Mouse (Mus musculus) left cerebral cortex, postnatal 14 days (tissue): ENCODE measurements around the gene Nrp1. TPM values are rescaled to one million over a fixed set of nuclear protein-coding genes. Genes with fewer than 3 reads are reported as not detected.
A peak's percentile ranks its signal among the peaks of the same experiment; 100 is the strongest.

Experiments used
- DNase-seq, 2 experiments: peaks; one replicate each; pipeline ENCODE4 v3.0.0; 2021 to 2022; ENCODE audit warnings: low spot score in 2 of 2, mixed read lengths in 1 of 2
- intact Hi-C: fragments of 180-260 bp; cut with DNase I; formaldehyde crosslinking; loops from one replicate; pipeline ENCODE4 v1.15.1; 2025
- microRNA-seq, 2 experiments: library from miRNA; unstranded; fragments of <30 nt; microRNA quantifications; one replicate each; pipeline ENCODE4 v1.2.0; 2022
- total RNA-seq, 2 experiments: library from RNA; stranded (reverse); gene quantifications; 2 replicates each; pipeline ENCODE4 v1.2.3; 2021

The Nrp1 gene
- total RNA-seq, 2 experiments from 2014 or later: 28.1 to 39.9 TPM

- DNase-seq: no peak
- intact Hi-C loops: no loop called here
These were observed 167.5 kb downstream of the Nrp1 start for GRCm38 (mm10) chr8:128525912-128526311.

- intact Hi-C loops: no loop called here
- peak in 1 of 2 experiments; percentile 22 for DNase-seq
These were observed 170.4 kb downstream of the Nrp1 start for GRCm38 (mm10) chr8:128528591-128529383.

GRCm38 (mm10) chr8:128534442-128534871, 176.1 kb downstream of the Nrp1 start:
- intact Hi-C loops: no loop called here
- peak; percentile 18 to 22 for DNase-seq

GRCm38 (mm10) chr8:128535685-128536084, 177.3 kb downstream of the Nrp1 start:
- DNase-seq: no peak
- intact Hi-C loops: no loop called here

GRCm38 (mm10) chr8:128538378-128538777, 180.0 kb downstream of the Nrp1 start:
- DNase-seq: no peak
- intact Hi-C loops: no loop called here

GRCm38 (mm10) chr8:128541355-128542090, 183.1 kb downstream of the Nrp1 start:
- intact Hi-C loops: no loop called here
- DNase-seq: no peak

GRCm38 (mm10) chr8:128544128-128544846, 185.9 kb downstream of the Nrp1 start:
- no peak for DNase-seq
- intact Hi-C loops: no loop called here

- intact Hi-C loops: no loop called here
- DNase-seq: no peak
These were observed 187.9 kb downstream of the Nrp1 start for GRCm38 (mm10) chr8:128546287-128546686.

GRCm38 (mm10) chr8:128547361-128547760, 189.0 kb downstream of the Nrp1 start:
- no peak for DNase-seq
- intact Hi-C loops: no loop called here

- DNase-seq: no peak
- intact Hi-C loops: loop anchor here (5.0 kb wide), 1 partner anchor 1357 kb away; no protein-coding TSS in a partner anchor
These were observed 191.3 kb downstream of the Nrp1 start for GRCm38 (mm10) chr8:128549738-128550137.

GRCm38 (mm10) chr8:128551421-128552139, 193.2 kb downstream of the Nrp1 start:
- intact Hi-C loops: loop anchor here (5.0 kb wide), 1 partner anchor 1359 kb away; no protein-coding TSS in a partner anchor
- DNase-seq: peak; percentile 67 to 79

Small RNAs within 50 kb of the gene (microRNA-seq; reads per million reads assigned to microRNA genes)
- gene Mir1903: 0.79 to 1.3 reads per million in 2 experiments
